Mouse (Mus musculus) heart, embryonic 14.5 days (tissue): ENCODE results near the gene Mta2. TPM values are rescaled to one million over a fixed set of nuclear protein-coding genes. Genes with fewer than 3 reads are reported as not detected.
"Not testable (repeated sequence)": the region's sequence is repeated elsewhere in the genome, so short reads cannot be mapped to it uniquely, and the experiment has no call there.

Source experiments
- ATAC-seq: fragments of 200-750 bp; cut with Nextera tagmentation; 2 replicates; pipeline ENCODE4 v1.8.0; 2017; ENCODE audit warnings: low read depth, moderate TSS enrichment; ENCODE audit not compliant: insufficient number of reproducible peaks, insufficient read depth, low FRiP score
- H3K27ac ChIP-seq, 2 experiments: fragments of 200-500 bp in 1 of 2; fragments of 300-500 bp in 1 of 2; sonication (generic) in 1 of 2; replicated peaks in 1 of 2; 2 replicates each; pipeline ENCODE4 v1.5.1; 2012 to 2014; ENCODE audit warnings: low read depth in 2 of 2, low read length in 2 of 2, control low read depth in 1 of 2, mild to moderate bottlenecking in 1 of 2, mixed read lengths in 1 of 2; ENCODE audit not compliant: control insufficient read depth in 1 of 2, insufficient read depth in 1 of 2
- H3K27me3 ChIP-seq: fragments of 300-500 bp; sonication (generic); 2 replicates; pipeline ENCODE4 v1.6.1; 2014; ENCODE audit warnings: mild to moderate bottlenecking, low read length, control low read depth; ENCODE audit not compliant: control insufficient read depth, insufficient read depth
- H3K36me3 ChIP-seq: fragments of 300-500 bp; sonication (generic); 2 replicates; pipeline ENCODE4 v1.6.1; 2014; ENCODE audit warnings: mild to moderate bottlenecking, control low read depth, low read length, mixed read lengths; ENCODE audit not compliant: control insufficient read depth, insufficient read depth
- H3K4me1 ChIP-seq, 2 experiments: fragments of 200-500 bp in 1 of 2; fragments of 300-500 bp in 1 of 2; sonication (generic) in 1 of 2; 2 replicates each; pipeline ENCODE4 v1.6.1; 2012 to 2014; ENCODE audit warnings: low read length in 2 of 2, control low read depth in 1 of 2, mixed read lengths in 1 of 2; ENCODE audit not compliant: control insufficient read depth in 2 of 2, insufficient read depth in 2 of 2
- H3K4me2 ChIP-seq: fragments of 300-500 bp; sonication (generic); 2 replicates; pipeline ENCODE4 v1.6.1; 2014; ENCODE audit warnings: mild to moderate bottlenecking, low read length
- H3K4me3 ChIP-seq, 2 experiments: fragments of 200-500 bp in 1 of 2; fragments of 300-500 bp in 1 of 2; sonication (generic) in 1 of 2; 2 replicates each; pipeline ENCODE4 v1.5.1; 2012 to 2014; ENCODE audit warnings: low read length in 2 of 2, mild to moderate bottlenecking in 2 of 2, control low read depth in 1 of 2, low read depth in 1 of 2, moderate library complexity in 1 of 2; ENCODE audit not compliant: control insufficient read depth in 1 of 2, insufficient read depth in 1 of 2
- H3K9ac ChIP-seq: fragments of 300-500 bp; sonication (generic); 2 replicates; pipeline ENCODE4 v1.6.1; 2014; ENCODE audit warnings: mild to moderate bottlenecking, low read length
- H3K9me3 ChIP-seq: fragments of 300-500 bp; sonication (generic); 2 replicates; pipeline ENCODE4 v1.6.1; 2016; ENCODE audit warnings: low read length, control low read depth; ENCODE audit not compliant: control insufficient read depth
- WGBS: fragments of 180-500 bp; shearing (Covaris S2); extraction: QIAGEN DNeasy Blood & Tissue Kit; methylation state at CpG from one replicate; pipeline ENCODE4 v1.1.7; 2014; 5-methylcytosine and 5-hydroxymethylcytosine counted together
- polyA plus RNA-seq: library from polyadenylated mRNA; unstranded; fragments of >200 nt; fragmentation: Nextera tagmentation; extraction: Ambion mirVana; gene quantifications from 2 replicates; pipeline ENCODE4 v1.2.1, GENCODE M21; 2014

Mta2 gene
- 19.8 and 26.5 TPM in 2 replicates for polyA plus RNA-seq

DNA sequence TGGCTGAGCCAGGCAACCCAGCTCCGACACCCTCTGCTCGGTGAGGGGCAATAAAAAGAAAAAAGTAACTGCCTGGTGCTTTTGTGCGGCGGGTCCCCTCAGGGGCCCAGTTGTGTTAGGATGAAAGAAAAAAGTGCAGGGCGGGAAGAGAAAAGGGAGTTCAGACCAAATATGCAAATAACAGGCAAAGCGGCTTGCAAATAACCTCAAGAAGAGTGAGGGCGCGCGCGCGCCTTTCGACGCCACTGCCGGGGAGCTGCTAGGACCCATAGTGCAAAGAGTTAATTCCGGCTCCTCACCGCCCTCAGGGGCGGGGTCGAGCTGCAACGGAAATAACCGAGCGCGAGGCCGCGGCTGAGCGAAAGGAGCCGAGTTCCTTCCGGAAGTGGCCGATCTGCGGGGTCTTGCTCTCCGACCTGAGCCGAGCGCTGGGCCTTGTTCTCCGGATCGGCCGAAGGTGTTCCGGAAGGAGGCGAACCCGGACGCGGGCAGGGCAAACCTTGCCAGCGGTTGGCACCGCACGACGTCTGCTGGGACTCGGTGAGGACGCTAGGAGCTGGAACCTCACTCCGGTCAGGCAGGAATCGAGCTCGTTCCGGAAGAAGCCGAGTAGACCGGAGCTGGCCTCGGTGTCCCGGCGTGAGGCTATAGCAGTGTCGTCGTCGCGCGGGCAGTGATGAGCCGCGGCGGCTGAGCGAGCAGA is at the start of gene Mta2:
Mta2 (plus strand) TSS at position 361 of the 703 bp plus-strand sequence.
- H3K9me3 ChIP-seq: no peaks in the 10 kb centered on the region
- H3K36me3 ChIP-seq: peaks cover 62% of the 10 kb centered on the region
- peak within 1 kb of the TSS; percentile 96 to 99 for H3K27ac ChIP-seq
- H3K4me1 ChIP-seq: peaks cover 12 to 37% of the 10 kb centered on the region in 2 experiments
- peak within 1 kb of the TSS; percentile 74 to 99 for H3K4me3 ChIP-seq
- peak within 1 kb of the TSS; percentile 79 for H3K4me2 ChIP-seq
- H3K27me3 ChIP-seq: no peaks in the 10 kb centered on the region
- peak within 1 kb of the TSS; percentile 99 for H3K9ac ChIP-seq
- under 1% methylated on average over 64 of the region's 64 CpGs for WGBS
- ATAC-seq: peak; percentile 91

DNA sequence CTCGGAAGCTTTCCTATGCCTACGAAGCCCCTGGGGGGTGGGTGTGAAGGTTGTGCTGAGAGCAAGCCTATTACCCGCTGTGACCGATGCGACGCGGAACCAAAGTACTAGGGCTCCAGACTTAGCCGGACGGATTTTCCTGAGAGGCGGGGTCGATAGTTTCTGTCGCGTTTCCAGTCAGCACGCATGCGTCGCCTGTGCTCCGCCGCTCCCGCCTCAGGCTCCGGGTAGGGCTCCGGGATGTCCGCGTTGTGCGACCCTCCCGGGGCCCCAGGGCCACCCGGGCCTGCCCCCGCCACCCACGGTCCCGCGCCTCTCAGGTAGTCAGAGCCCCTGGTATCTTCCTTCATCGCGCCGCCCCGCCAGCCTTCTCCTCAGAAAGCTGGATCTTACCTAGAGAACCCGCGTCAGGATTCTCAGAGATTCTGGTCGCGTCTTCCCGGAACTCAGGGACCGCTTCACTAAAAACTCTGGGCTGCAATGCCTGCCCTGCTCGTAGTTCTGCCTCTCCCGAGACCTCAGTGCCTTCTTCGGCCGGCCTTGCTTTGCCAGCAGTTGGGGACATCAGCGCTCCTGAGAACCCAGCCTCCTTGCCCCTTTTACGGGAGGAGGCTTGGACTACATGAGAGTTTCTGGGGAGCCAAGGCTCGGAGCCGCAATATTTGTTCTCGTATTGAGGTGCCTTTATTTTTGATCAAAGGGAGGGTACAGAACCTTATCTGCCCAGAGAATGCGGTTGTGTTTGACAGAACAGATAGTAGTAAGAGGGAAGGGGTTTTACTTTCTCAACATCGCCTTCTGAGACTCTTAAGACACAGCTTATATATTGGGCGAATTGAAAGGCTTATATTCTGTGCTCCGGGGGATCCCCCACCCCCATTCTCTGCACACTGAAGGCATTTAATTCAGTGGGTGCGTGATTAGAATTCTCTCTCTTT is 48.6 kb upstream of the Mta2 start, which contains the start of gene Ints5:
Ints5 (plus strand) TSS at position 177 of the 938 bp plus-strand sequence.
- WGBS: 2% methylated on average over 54 of the region's 54 CpGs

GRCm38 (mm10) chr19:8895397-8895960 is 46.2 kb upstream of the Mta2 start:
- H3K27ac ChIP-seq: no peak overlapping the region
- no peak overlapping the region for H3K4me3 ChIP-seq
- no peak overlapping the region for H3K9ac ChIP-seq
- no peaks in the 10 kb centered on the region for H3K9me3 ChIP-seq
- WGBS: 87% methylated on average over 9 of the region's 9 CpGs
- no peak for ATAC-seq
- H3K4me1 ChIP-seq: peaks cover 8 to 25% of the 10 kb centered on the region in 2 experiments; a peak in 3 of 4 replicates
- no peaks in the 10 kb centered on the region for H3K27me3 ChIP-seq
- no peak overlapping the region for H3K4me2 ChIP-seq
- H3K36me3 ChIP-seq: peaks cover 35% of the 10 kb centered on the region

More for the DNA sequence above, 48.6 kb upstream of the Mta2 start, which contains the start of gene Ints5:
- Histone ChIP-seq H3K9me3 (no peaks in the 10 kb centered on the region), H3K4me1 (peaks cover 8 to 19% of the 10 kb centered on the region in 2 experiments; a peak in 3 of 4 replicates), H3K9ac (peak within 1 kb of the TSS; percentile 96), H3K4me3 (peak within 1 kb of the TSS; percentile 90 to 92), H3K27me3 (no peaks in the 10 kb centered on the region), H3K27ac (peak within 1 kb of the TSS; percentile 67 to 85), H3K4me2 (peak within 1 kb of the TSS; percentile 82), H3K36me3 (peaks cover 40% of the 10 kb centered on the region)
- peak; percentile 54; the same call in 1 of the 2 replicates for ATAC-seq

DNA sequence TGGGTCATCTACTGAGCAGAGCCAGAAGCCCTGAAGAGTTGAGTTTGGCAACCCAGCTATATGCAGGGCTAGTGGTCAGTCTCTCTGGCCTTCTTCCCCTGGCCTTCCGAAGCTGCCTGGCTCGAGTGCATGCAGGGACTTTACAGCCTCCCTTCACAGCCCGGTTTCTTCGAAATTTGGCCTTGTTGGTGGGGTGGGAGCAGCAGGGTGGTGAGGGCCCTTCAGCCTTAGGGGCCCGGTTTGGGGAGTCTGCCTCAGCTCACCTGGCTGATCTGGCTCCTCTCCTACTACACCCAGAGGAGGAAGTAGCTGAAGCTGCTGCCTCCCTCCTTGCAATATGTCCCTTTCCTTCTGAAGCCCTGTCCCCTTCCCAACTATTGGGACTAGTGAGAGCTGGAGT is 45.4 kb upstream of the Mta2 start:
- peaks cover 27% of the 10 kb centered on the region for H3K36me3 ChIP-seq
- 88% methylated on average over 5 of the region's 5 CpGs for WGBS
- peaks cover 8 to 25% of the 10 kb centered on the region in 2 experiments; a peak in 3 of 4 replicates for H3K4me1 ChIP-seq
- H3K9me3 ChIP-seq, H3K27me3 ChIP-seq, H3K4me2 ChIP-seq, H3K4me3 ChIP-seq, H3K27ac ChIP-seq, ATAC-seq, H3K9ac ChIP-seq: not testable (repeated sequence)

- peak; percentile 26; the same call in 1 of the 2 replicates for ATAC-seq
- H3K9ac ChIP-seq: peak overlapping the region; percentile 70
- peak overlapping the region; percentile 93 for H3K4me2 ChIP-seq
- peak overlapping the region; percentile 25 to 98 for H3K4me3 ChIP-seq
- peaks cover 32% of the 10 kb centered on the region for H3K36me3 ChIP-seq
- H3K9me3 ChIP-seq, H3K27me3 ChIP-seq: not testable (repeated sequence)
- WGBS: 23% methylated on average over 21 of the region's 21 CpGs
- peaks cover 8 to 25% of the 10 kb centered on the region in 2 experiments; a peak in 3 of 4 replicates for H3K4me1 ChIP-seq
- peak overlapping the region; percentile 82 to 90 for H3K27ac ChIP-seq
These were observed 44.3 kb upstream of the Mta2 start for GRCm38 (mm10) chr19:8897211-8897864.

DNA sequence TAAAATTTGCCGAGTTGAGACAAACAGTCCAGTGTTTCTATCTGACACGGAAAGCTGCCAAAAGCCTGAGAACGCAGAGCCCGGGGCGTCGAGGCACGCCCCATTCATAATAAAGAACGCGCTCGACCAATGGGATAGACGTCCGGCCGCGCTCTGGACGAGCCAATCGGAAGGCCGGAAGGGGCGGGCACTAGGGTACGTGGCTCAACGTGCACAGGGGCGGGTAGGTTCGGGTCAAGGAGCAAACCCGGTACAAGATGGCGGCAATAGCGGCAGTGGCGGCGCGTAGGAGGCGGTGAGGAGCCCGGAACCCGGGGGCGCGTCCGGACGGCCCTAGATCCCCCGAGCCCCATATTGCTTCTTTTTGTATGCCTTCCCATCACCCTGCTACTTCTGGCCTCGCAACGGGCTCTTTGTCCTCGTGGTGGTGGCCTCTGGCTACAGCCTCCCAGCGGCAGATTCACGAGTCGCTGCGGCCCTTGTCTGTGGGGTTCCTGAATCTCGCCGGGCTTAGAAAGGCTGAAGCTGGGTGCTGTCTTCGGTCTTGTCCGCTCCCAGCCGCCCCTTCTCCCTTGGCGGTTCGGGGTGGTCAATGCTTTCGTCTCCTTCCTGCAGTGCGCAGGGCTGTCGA is 43.7 kb upstream of the Mta2 start, which contains the start of gene Ganab:
Ganab (plus strand) TSS at position 207 of the 631 bp plus-strand sequence.
- ATAC-seq: peak; percentile 97
- under 1% methylated on average over 53 of the region's 53 CpGs for WGBS
- Histone ChIP-seq H3K4me3 (peak within 1 kb of the TSS; percentile 81 to 98), H3K4me1 (peaks cover 8 to 25% of the 10 kb centered on the region in 2 experiments; a peak in 3 of 4 replicates), H3K36me3 (peaks cover 38% of the 10 kb centered on the region), H3K27me3 (no peaks in the 10 kb centered on the region), H3K9me3 (no peaks in the 10 kb centered on the region), H3K4me2 (peak within 1 kb of the TSS; percentile 93), H3K27ac (peak within 1 kb of the TSS; percentile 82 to 90), H3K9ac (peak within 1 kb of the TSS; percentile 99)
